Mouse (Mus musculus): ENCODE results near the gene Kdsr. TPM values are rescaled to one million over a fixed set of nuclear protein-coding genes. Genes with fewer than 3 reads are reported as not detected.

The Kdsr gene
- polyA plus RNA-seq, 1 experiment from 2014 or later: 21.7 TPM

DNA sequence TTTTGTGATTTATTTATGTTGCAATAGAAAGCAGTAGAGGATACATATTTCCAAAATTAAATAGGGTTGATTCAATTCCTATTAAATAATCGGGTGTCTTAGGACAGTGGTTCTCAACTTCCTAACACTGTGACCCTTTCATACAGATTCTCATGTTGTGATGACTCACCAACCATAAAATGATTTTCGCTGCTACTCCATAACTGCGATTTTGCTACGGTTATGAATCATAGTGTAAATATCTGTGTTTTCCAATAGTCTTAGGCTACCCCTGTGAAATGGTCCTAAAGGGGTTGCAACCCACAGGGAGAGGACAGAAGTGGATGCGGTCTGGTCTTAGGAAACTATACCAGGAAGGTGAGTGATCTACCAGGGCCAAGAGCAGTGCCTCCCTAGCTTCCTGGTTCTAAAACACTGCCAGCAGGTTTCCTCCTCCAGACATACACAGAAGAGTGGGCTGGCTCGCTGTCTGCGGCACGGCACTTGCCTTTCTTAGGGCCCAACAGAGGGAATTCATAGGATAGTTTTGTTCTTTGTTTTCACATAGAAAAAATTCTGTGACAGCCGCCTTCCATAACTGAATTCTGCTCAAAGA, 58.9 kb downstream of the Kdsr start:
- POLR2A ChIA-PET: no interaction called here
- DNase-seq (ENCODE audit: low read depth, low spot score) (no peak), ATAC-seq (no peak)
- no peaks in the 10 kb centered on the region for H3K27me3 ChIP-seq
- TF ChIP-seq CTCF (IDR thresholded peaks at IDR 0.05): no peak
- in situ Hi-C loops (cut with MboI; ENCODE audit: low pct_unique_long_range_greater_than_20kb): loop anchor here (5.0 kb wide), 1 partner anchor 68 kb away; no protein-coding TSS in a partner anchor
- CTCF ChIA-PET: interaction anchor here (1.1 to 4.1 kb wide), 2 partner anchors 9 to 12 kb away, joined by 4 to 17 read pairs; no protein-coding TSS in a partner anchor

DNA sequence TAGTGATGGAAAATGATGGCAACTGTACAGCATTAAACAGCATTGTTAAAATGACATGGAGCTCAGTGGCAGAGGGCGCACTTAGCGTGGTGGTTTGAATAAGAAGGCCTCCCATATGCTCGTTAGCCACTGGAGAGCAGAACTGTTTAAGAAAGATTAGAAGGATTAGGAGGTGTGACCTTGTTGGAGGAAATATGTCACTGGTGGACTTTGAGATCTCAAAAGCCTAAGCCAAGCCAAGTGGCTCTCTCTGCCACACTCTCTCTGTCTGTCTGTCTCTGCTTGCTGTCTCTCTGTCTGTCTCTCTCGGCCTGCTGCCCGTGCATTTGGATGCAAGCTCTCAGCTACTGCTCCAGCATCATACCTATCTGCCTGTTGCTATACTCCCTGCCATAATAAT, 63.1 kb downstream of the Kdsr start:
- POLR2A ChIA-PET: interaction anchor here (0.6 kb wide), 1 partner anchor 13 kb away, joined by 4 read pairs; no protein-coding TSS in a partner anchor
- in situ Hi-C loops (cut with MboI; ENCODE audit: low pct_unique_long_range_greater_than_20kb): no loop called here
- TF ChIP-seq CTCF (IDR thresholded peaks at IDR 0.05): no peak
- CTCF ChIA-PET: interaction anchor here (2.0 kb wide), 1 partner anchor 10 kb away, joined by 7 read pairs; no protein-coding TSS in a partner anchor
- ATAC-seq: no peak
- no peaks in the 10 kb centered on the region for H3K27me3 ChIP-seq
- DNase-seq (ENCODE audit: low read depth, low spot score): no peak

DNA sequence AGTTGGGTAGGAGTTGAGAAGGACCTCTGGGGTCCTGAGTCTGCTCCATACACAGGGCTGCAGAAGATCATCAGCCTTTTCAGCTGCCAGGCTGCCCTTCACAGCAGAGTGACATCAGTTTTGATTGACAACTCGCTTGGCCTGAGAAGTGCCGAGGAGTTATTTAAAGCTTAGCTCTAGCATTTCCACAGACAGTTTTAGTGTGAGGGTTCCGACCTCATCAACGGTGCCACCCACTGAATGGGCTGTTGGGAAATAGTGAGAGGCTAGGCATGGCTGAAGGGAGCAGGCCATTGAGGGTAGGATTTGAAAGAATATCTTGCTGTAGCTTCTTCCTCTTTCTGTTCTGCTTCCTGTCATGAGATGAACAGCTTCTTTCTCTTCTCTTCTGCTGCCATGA, 63.9 kb downstream of the Kdsr start:
- in situ Hi-C loops (cut with MboI; ENCODE audit: low pct_unique_long_range_greater_than_20kb): no loop called here
- CTCF ChIA-PET: interaction anchor here (0.5 to 2.0 kb wide), 2 partner anchors 11 to 181 kb away, joined by 3 to 7 read pairs; no protein-coding TSS in a partner anchor
- H3K27me3 ChIP-seq: no peaks in the 10 kb centered on the region
- POLR2A ChIA-PET: no interaction called here
- no peak for DNase-seq (ENCODE audit: low read depth, low spot score)
- ATAC-seq: no peak
- TF ChIP-seq CTCF (IDR thresholded peaks at IDR 0.05): no peak

DNA sequence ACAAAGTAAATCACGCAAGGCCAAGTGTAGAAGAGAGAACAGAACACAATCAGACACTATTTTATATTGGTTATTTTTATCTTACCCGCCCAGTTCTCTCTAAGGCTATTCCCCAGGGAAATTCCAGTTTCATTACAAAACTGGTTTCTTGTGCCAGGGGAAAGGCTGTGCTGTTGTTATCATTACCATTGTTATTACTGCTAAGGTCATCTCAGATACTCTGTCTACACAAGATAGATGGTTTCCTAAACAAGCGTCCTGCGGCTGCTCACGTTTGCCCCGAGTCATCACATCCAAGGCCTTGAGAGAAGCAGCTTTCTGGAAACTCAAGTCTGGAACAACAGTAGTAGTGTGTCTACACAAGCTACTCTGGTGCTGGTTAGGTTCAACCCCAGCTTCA, 65.2 kb downstream of the Kdsr start:
- ATAC-seq: no peak
- no peaks in the 10 kb centered on the region for H3K27me3 ChIP-seq
- POLR2A ChIA-PET: no interaction called here
- CTCF ChIA-PET: interaction anchor here (2.2 kb wide), 1 partner anchor 18 kb away, joined by 8 read pairs; no protein-coding TSS in a partner anchor
- in situ Hi-C loops (cut with MboI; ENCODE audit: low pct_unique_long_range_greater_than_20kb): no loop called here
- no peak for DNase-seq (ENCODE audit: low read depth, low spot score)
- no peak for TF ChIP-seq CTCF (IDR thresholded peaks at IDR 0.05)

DNA sequence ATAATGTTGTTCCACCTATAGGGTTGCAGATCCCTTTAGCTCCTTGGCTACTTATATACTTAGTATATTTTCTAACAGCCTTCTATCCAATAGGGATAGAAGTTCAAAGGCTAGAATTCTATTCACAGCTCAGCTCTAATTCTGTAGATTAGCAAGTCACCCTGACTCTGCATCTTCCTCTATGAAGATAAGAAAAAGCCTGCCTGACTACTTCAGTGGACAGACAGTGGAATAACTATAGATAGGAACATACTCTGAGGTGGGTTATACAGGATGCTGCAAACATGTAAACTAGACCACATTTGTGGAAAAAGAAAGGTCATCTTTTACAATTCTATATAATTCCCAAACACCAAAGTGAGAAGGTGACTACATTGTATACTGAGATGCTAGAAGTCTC, 66.9 kb downstream of the Kdsr start:
- H3K27me3 ChIP-seq: no peaks in the 10 kb centered on the region
- POLR2A ChIA-PET: no interaction called here
- DNase-seq (ENCODE audit: low read depth, low spot score) (no peak), ATAC-seq (no peak)
- CTCF ChIA-PET: interaction anchor here (1.0 to 2.2 kb wide), 4 partner anchors 8 to 102 kb away, joined by 3 to 8 read pairs (median 4); no protein-coding TSS in a partner anchor
- no peak for TF ChIP-seq CTCF (IDR thresholded peaks at IDR 0.05)
- in situ Hi-C loops (cut with MboI; ENCODE audit: low pct_unique_long_range_greater_than_20kb): no loop called here

DNA sequence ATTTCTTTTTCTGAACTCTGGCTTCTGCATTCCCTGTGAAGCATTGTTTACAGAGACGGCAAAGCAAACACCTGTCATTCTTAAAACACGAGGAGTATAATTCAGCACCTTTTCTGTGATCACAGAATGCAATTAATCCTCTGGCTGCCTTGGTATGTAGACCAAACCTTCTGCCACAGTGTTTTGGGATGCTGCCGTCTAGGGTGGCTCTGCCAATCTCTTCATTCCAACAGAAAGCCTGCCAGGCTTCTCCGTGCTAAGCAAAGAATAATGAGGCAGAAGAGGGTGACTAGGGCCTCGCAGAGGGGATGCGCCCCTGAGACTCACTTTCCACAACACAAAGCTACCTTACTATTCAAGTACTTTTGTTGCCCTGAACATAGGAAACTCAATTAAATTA, 68.6 kb downstream of the Kdsr start:
- ChIA-PET POLR2A (no interaction called here), CTCF (interaction anchor here (1.3 to 1.5 kb wide), 2 partner anchors 10 to 14 kb away, joined by 4 read pairs; no protein-coding TSS in a partner anchor)
- no peaks in the 10 kb centered on the region for H3K27me3 ChIP-seq
- in situ Hi-C loops (cut with MboI; ENCODE audit: low pct_unique_long_range_greater_than_20kb): no loop called here
- DNase-seq (ENCODE audit: low read depth, low spot score): no peak
- TF ChIP-seq CTCF (IDR thresholded peaks at IDR 0.05): no peak
- ATAC-seq: no peak

DNA sequence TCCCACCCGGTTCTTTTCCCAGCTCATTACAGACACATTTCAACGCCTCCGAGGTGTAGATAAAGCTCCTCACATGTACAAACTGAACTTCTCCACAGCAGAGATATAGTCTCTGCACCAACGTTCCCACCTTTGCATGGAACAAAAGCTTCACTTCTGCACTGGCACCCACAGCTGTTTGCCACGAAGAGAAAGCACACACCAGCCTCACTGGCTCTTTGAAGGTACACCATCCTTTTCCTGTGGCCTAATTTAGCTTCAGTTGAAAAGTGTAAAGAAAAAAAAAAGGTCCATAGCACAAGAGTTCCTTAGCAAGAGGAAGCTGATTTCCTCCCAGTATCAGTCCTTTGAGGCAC, 71.4 kb downstream of the Kdsr start:
- in situ Hi-C loops (cut with MboI; ENCODE audit: low pct_unique_long_range_greater_than_20kb): no loop called here
- no peak for TF ChIP-seq CTCF (IDR thresholded peaks at IDR 0.05)
- DNase-seq (ENCODE audit: low read depth, low spot score) (no peak), ATAC-seq (no peak)
- no peaks in the 10 kb centered on the region for H3K27me3 ChIP-seq
- ChIA-PET POLR2A (no interaction called here), CTCF (interaction anchor here (0.7 to 2.1 kb wide), 5 partner anchors 11 to 32 kb away, joined by 3 to 8 read pairs (median 3); no protein-coding TSS in a partner anchor)

DNA sequence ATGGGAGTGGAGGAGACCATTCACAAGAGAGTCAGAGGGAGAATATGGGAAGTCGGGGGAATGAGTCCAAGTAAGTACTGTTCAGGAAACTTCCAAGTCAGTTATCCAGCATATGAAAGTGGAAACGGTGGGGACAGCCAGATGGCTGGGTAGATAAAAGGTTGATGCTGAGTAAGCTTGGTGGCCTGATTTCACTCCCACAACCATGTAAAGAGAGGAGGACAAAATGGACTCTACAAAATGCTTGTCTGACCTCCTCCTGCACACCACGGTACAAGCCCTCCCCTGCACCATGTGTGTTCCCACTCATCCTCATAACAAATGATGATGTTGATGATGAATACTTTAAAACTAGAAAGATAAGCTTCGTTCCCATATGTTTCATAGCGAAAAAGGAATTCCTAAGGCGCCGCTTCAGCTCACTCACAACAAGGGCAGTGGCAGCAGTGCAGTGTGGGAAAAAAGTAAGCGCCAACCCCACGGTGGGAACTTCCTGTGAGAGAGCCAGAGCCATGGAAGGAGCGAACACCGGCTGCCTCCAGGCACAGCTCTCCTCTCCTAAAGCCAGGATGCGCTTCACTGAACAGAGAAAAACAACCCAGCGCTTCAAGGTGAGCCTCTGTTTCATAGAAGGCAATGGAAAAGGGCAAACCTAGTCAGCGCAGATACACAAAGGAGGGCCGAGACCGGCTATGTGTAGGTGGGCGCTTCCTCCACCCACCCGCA, 71.9 kb downstream of the Kdsr start:
- no peak for DNase-seq (ENCODE audit: low read depth, low spot score)
- in situ Hi-C loops (cut with MboI; ENCODE audit: low pct_unique_long_range_greater_than_20kb): no loop called here
- TF ChIP-seq CTCF (IDR thresholded peaks at IDR 0.05): no peak
- no peaks in the 10 kb centered on the region for H3K27me3 ChIP-seq
- POLR2A ChIA-PET: no interaction called here
- no peak for ATAC-seq
- CTCF ChIA-PET: interaction anchor here (0.7 to 2.1 kb wide), 6 partner anchors 11 to 58 kb away, joined by 3 to 8 read pairs (median 4); no protein-coding TSS in a partner anchor

DNA sequence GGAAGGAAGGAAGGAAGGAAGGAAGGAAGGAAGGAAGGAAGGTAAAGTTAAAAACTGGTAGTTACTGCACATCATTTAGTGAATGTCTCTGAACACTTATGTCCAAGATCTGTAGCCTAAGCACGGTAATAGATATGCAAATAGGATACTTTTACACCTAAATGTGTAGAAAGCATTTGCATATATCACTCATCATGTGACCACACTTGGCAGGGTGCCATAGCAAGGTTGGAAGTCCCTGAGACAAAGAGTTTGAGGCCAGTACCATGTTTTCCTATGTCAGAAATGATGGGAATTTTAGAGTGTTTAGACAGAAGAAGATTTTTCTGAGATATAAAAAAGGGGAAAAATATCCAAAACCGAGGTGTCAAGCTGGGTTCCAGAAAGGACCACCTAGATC, 73.8 kb downstream of the Kdsr start:
- no peaks in the 10 kb centered on the region for H3K27me3 ChIP-seq
- no peak for DNase-seq (ENCODE audit: low read depth, low spot score)
- in situ Hi-C loops (cut with MboI; ENCODE audit: low pct_unique_long_range_greater_than_20kb): no loop called here
- ATAC-seq: no peak
- CTCF ChIA-PET: no interaction called here
- TF ChIP-seq CTCF (IDR thresholded peaks at IDR 0.05): no peak
- POLR2A ChIA-PET: no interaction called here

DNA sequence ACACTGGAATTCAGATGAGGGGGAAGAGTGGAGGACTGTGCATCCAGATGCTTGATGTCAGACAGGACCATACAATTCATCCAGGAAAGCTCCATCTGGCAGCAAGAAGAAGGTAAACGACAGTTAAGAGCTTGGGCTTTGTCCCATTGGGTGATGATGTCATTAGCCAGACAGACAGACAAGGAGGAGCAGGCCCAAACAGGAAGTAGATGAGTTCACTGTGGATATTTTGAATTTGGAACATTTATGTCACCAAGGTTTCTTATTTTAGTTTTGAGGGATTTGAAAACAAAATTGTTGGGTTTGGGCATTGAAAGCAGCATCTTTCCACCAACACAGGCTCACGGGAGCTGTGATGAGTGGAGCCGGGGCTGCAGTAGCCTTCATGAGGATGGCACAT, 75.0 kb downstream of the Kdsr start:
- no peak for DNase-seq (ENCODE audit: low read depth, low spot score)
- no peak for ATAC-seq
- CTCF ChIA-PET: interaction anchor here (0.7 kb wide), 1 partner anchor 9 kb away, joined by 3 read pairs; no protein-coding TSS in a partner anchor
- in situ Hi-C loops (cut with MboI; ENCODE audit: low pct_unique_long_range_greater_than_20kb): no loop called here
- no peak for TF ChIP-seq CTCF (IDR thresholded peaks at IDR 0.05)
- H3K27me3 ChIP-seq: no peaks in the 10 kb centered on the region
- POLR2A ChIA-PET: no interaction called here

DNA sequence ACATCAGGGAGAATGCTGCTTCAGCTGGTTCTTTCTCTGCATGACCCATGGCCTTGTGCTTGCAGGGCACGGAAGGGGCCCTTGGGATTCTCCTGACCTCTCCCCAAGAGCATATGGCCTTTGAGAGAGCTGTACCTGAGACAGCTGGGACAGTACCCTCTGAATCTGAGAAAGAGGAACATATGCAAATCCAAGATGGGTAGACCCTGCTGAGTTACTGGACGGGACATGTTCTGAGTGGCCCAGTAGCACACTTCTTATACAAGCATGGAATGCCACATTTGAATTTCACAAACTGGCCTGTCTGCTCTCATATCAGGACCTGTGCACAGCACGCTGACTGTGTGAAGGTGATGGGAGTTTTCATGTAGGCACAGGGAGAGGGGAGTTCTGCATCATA, 76.7 kb downstream of the Kdsr start:
- TF ChIP-seq CTCF (IDR thresholded peaks at IDR 0.05): no peak
- H3K27me3 ChIP-seq: no peaks in the 10 kb centered on the region
- in situ Hi-C loops (cut with MboI; ENCODE audit: low pct_unique_long_range_greater_than_20kb): no loop called here
- ChIA-PET CTCF (interaction anchor here (0.9 to 1.2 kb wide), 2 partner anchors 9 to 37 kb away, joined by 3 to 5 read pairs; no protein-coding TSS in a partner anchor), POLR2A (no interaction called here)
- ATAC-seq (no peak), DNase-seq (ENCODE audit: low read depth, low spot score) (no peak)
